Mouse (Mus musculus) thymus, adult 2 months (tissue): ENCODE results near the gene Clns1a.

Source experiments
- CTCF ChIP-seq: fragments of 200-500 bp; IDR thresholded peaks from 2 replicates; pipeline ENCODE4 v1.5.1; 2012; ENCODE audit warnings: mild to moderate bottlenecking, control low read depth, low read length, moderate library complexity, borderline replicate concordance; ENCODE audit not compliant: control insufficient read depth, poor library complexity, insufficient read depth; ENCODE audit errors: extremely low read depth
- POLR2A ChIP-seq: fragments of 200-500 bp; IDR thresholded peaks from 2 replicates; pipeline ENCODE4 v1.6.1; 2012; ENCODE audit warnings: mild to moderate bottlenecking, low read length, control low read depth, moderate library complexity; ENCODE audit not compliant: control insufficient read depth, poor library complexity, insufficient read depth; ENCODE audit errors: extremely low read depth

DNA sequence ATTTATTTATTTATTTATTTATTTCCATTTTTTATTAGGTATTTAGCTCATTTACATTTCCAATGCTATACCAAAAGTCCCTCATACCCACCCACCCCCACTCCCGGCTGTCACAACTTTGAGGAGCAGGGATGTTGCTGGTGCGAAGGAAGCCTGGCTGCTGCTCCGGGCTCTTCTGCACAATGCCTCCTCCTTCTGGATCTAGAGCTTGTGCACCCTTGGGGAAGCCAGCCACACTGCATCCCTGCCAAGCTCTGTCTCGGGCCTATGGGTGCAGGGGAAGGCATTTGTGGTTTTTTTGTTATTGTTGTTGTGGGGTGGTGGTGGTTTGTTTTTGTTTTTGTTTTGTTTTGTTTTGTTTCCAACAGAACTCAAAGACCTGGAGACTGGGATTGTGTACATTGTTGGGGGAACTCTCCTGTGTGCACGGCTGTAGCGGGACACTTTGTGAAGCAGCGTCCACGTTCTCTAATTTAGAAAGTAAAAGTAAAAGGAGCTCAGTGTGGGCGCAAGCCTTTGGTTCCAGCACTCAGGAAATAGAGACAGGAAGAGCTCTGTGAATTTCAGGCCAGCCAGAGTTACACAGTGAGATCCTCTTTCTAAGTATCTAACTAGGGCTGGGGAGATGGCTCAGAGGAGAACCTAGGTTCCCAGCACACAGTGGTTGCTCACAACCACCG lies 52.2 kb downstream of the Clns1a start:
- no peak for TF ChIP-seq CTCF
- TF ChIP-seq POLR2A, result no peak
